Mouse (Mus musculus): ENCODE data around the gene Gm20388. TPM values are rescaled to one million over a fixed set of nuclear protein-coding genes. Genes with fewer than 3 reads are reported as not detected.

Gene Gm20388
- polyA plus RNA-seq, 1 experiment from 2014 or later, result not detected

GRCm38 (mm10) chr8:120860423-120861126 lies 949.9 kb downstream of the Gm20388 start:
- no peak for ATAC-seq (ENCODE audit: low FRiP score)
- 72% methylated on average over 24 of the region's 24 CpGs for WGBS

GRCm38 (mm10) chr8:120863683-120864082 lies 953.0 kb downstream of the Gm20388 start:
- Histone ChIP-seq H3K9me3 (ENCODE audit: control insufficient read depth, low read length) (no peaks in the 10 kb centered on the region), H3K27ac (no peak overlapping the region), H3K4me3 (replicated peaks; ENCODE audit: low read length) (no peak overlapping the region), H3K27me3 (ENCODE audit: control insufficient read depth, insufficient read depth, low read length) (no peaks in the 10 kb centered on the region), H3K4me2 (replicated peaks) (no peak overlapping the region), H3K9ac (no peak overlapping the region), H3K4me1 (replicated peaks; ENCODE audit: control insufficient read depth, insufficient read depth, low read length) (no peaks in the 10 kb centered on the region), H3K36me3 (replicated peaks; ENCODE audit: control insufficient read depth, insufficient read depth) (no peaks in the 10 kb centered on the region)
- no peak for ATAC-seq (ENCODE audit: low FRiP score)
- WGBS, result 82% methylated on average over 4 of the region's 4 CpGs
- no peak for DNase-seq (ENCODE audit: low spot score)

More at GRCm38 (mm10) chr8:120860423-120861126, 949.9 kb downstream of the Gm20388 start:
- no peaks in the 10 kb centered on the region for H3K36me3 ChIP-seq (replicated peaks; ENCODE audit: control insufficient read depth, insufficient read depth)
- no peak overlapping the region for H3K4me3 ChIP-seq (replicated peaks; ENCODE audit: low read length)
- no peaks in the 10 kb centered on the region for H3K9me3 ChIP-seq (ENCODE audit: control insufficient read depth, low read length)
- H3K27me3 ChIP-seq (ENCODE audit: control insufficient read depth, insufficient read depth, low read length), result no peaks in the 10 kb centered on the region
- DNase-seq (ENCODE audit: low spot score), result no peak
- no peak overlapping the region for H3K27ac ChIP-seq
- no peak overlapping the region for H3K4me2 ChIP-seq (replicated peaks)
- no peaks in the 10 kb centered on the region for H3K4me1 ChIP-seq (replicated peaks; ENCODE audit: control insufficient read depth, insufficient read depth, low read length)
- no peak overlapping the region for H3K9ac ChIP-seq

- WGBS, result 72% methylated on average over 6 of the region's 6 CpGs
- Histone ChIP-seq H3K4me2 (replicated peaks) (no peak overlapping the region), H3K27ac (no peak overlapping the region)
These were observed 956.7 kb downstream of the Gm20388 start for GRCm38 (mm10) chr8:120867386-120867785.

GRCm38 (mm10) chr8:120872661-120873060 lies 962.0 kb downstream of the Gm20388 start:
- ATAC-seq (ENCODE audit: low FRiP score) (no peak), DNase-seq (ENCODE audit: low spot score) (no peak)
- Histone ChIP-seq H3K9ac (no peak overlapping the region), H3K4me1 (replicated peaks; ENCODE audit: control insufficient read depth, insufficient read depth, low read length) (no peaks in the 10 kb centered on the region), H3K27ac (no peak overlapping the region), H3K4me2 (replicated peaks) (no peak overlapping the region), H3K9me3 (ENCODE audit: control insufficient read depth, low read length) (no peaks in the 10 kb centered on the region), H3K4me3 (replicated peaks; ENCODE audit: low read length) (no peak overlapping the region), H3K36me3 (replicated peaks; ENCODE audit: control insufficient read depth, insufficient read depth) (no peaks in the 10 kb centered on the region), H3K27me3 (ENCODE audit: control insufficient read depth, insufficient read depth, low read length) (0 out of 2 replicates have a peak, but pooled peaks cover 3% of the 10 kb centered on the region)
- 89% methylated on average over 6 of the region's 6 CpGs for WGBS

More at GRCm38 (mm10) chr8:120867386-120867785, 956.7 kb downstream of the Gm20388 start:
- DNase-seq (ENCODE audit: low spot score) (no peak), ATAC-seq (ENCODE audit: low FRiP score) (no peak)
- Histone ChIP-seq H3K27me3 (ENCODE audit: control insufficient read depth, insufficient read depth, low read length) (no peaks in the 10 kb centered on the region), H3K4me1 (replicated peaks; ENCODE audit: control insufficient read depth, insufficient read depth, low read length) (no peaks in the 10 kb centered on the region), H3K9ac (no peak overlapping the region), H3K9me3 (ENCODE audit: control insufficient read depth, low read length) (no peaks in the 10 kb centered on the region), H3K4me3 (replicated peaks; ENCODE audit: low read length) (no peak overlapping the region), H3K36me3 (replicated peaks; ENCODE audit: control insufficient read depth, insufficient read depth) (no peaks in the 10 kb centered on the region)

GRCm38 (mm10) chr8:120876010-120876918 lies 965.6 kb downstream of the Gm20388 start:
- H3K4me1 ChIP-seq (replicated peaks; ENCODE audit: control insufficient read depth, insufficient read depth, low read length), result no peaks in the 10 kb centered on the region
- H3K27me3 ChIP-seq (ENCODE audit: control insufficient read depth, insufficient read depth, low read length), result peaks cover 29% of the 10 kb centered on the region
- no peak for ATAC-seq (ENCODE audit: low FRiP score)
- H3K36me3 ChIP-seq (replicated peaks; ENCODE audit: control insufficient read depth, insufficient read depth), result no peaks in the 10 kb centered on the region
- H3K9ac ChIP-seq, result no peak overlapping the region
- 86% methylated on average over 24 of the region's 24 CpGs for WGBS
- no peak overlapping the region for H3K27ac ChIP-seq
- H3K9me3 ChIP-seq (ENCODE audit: control insufficient read depth, low read length), result no peaks in the 10 kb centered on the region
- no peak overlapping the region for H3K4me3 ChIP-seq (replicated peaks; ENCODE audit: low read length)
- no peak for DNase-seq (ENCODE audit: low spot score)
- no peak overlapping the region for H3K4me2 ChIP-seq (replicated peaks)

GRCm38 (mm10) chr8:120877005-120877404 lies 966.4 kb downstream of the Gm20388 start:
- Histone ChIP-seq H3K4me1 (replicated peaks; ENCODE audit: control insufficient read depth, insufficient read depth, low read length) (no peaks in the 10 kb centered on the region), H3K27ac (no peak overlapping the region), H3K4me2 (replicated peaks) (no peak overlapping the region), H3K4me3 (replicated peaks; ENCODE audit: low read length) (no peak overlapping the region), H3K27me3 (ENCODE audit: control insufficient read depth, insufficient read depth, low read length) (peaks cover 36% of the 10 kb centered on the region), H3K9me3 (ENCODE audit: control insufficient read depth, low read length) (no peaks in the 10 kb centered on the region), H3K36me3 (replicated peaks; ENCODE audit: control insufficient read depth, insufficient read depth) (no peaks in the 10 kb centered on the region), H3K9ac (no peak overlapping the region)
- ATAC-seq (ENCODE audit: low FRiP score) (no peak), DNase-seq (ENCODE audit: low spot score) (no peak)
- 81% methylated on average over 7 of the region's 7 CpGs for WGBS

- H3K4me1 ChIP-seq (replicated peaks; ENCODE audit: control insufficient read depth, insufficient read depth, low read length), result no peaks in the 10 kb centered on the region
- ATAC-seq (ENCODE audit: low FRiP score) (no peak), DNase-seq (ENCODE audit: low spot score) (no peak)
- H3K27me3 ChIP-seq (ENCODE audit: control insufficient read depth, insufficient read depth, low read length), result peaks cover 63% of the 10 kb centered on the region
- no peak overlapping the region for H3K4me3 ChIP-seq (replicated peaks; ENCODE audit: low read length)
- no peak overlapping the region for H3K27ac ChIP-seq
- H3K9ac ChIP-seq, result no peak overlapping the region
- no peaks in the 10 kb centered on the region for H3K36me3 ChIP-seq (replicated peaks; ENCODE audit: control insufficient read depth, insufficient read depth)
- no peaks in the 10 kb centered on the region for H3K9me3 ChIP-seq (ENCODE audit: control insufficient read depth, low read length)
- 71% methylated on average over 6 of the region's 6 CpGs for WGBS
- H3K4me2 ChIP-seq (replicated peaks), result no peak overlapping the region
These were observed 969.3 kb downstream of the Gm20388 start for GRCm38 (mm10) chr8:120879928-120880327.

- H3K36me3 ChIP-seq (replicated peaks; ENCODE audit: control insufficient read depth, insufficient read depth), result no peaks in the 10 kb centered on the region
- peaks cover 80% of the 10 kb centered on the region for H3K27me3 ChIP-seq (ENCODE audit: control insufficient read depth, insufficient read depth, low read length)
- no peak overlapping the region for H3K9ac ChIP-seq
- no peak overlapping the region for H3K27ac ChIP-seq
- no peak for DNase-seq (ENCODE audit: low spot score)
- H3K4me2 ChIP-seq (replicated peaks), result no peak overlapping the region
- H3K4me1 ChIP-seq (replicated peaks; ENCODE audit: control insufficient read depth, insufficient read depth, low read length), result no peaks in the 10 kb centered on the region
- no peak for ATAC-seq (ENCODE audit: low FRiP score)
- no peak overlapping the region for H3K4me3 ChIP-seq (replicated peaks; ENCODE audit: low read length)
- WGBS, result 67% methylated on average over 10 of the region's 10 CpGs
- H3K9me3 ChIP-seq (ENCODE audit: control insufficient read depth, low read length), result no peaks in the 10 kb centered on the region
These were observed 971.0 kb downstream of the Gm20388 start for GRCm38 (mm10) chr8:120881634-120882033.

GRCm38 (mm10) chr8:120882657-120883056 lies 972.0 kb downstream of the Gm20388 start:
- ATAC-seq (ENCODE audit: low FRiP score) (no peak), DNase-seq (ENCODE audit: low spot score) (no peak)
- Histone ChIP-seq H3K36me3 (replicated peaks; ENCODE audit: control insufficient read depth, insufficient read depth) (no peaks in the 10 kb centered on the region), H3K27me3 (ENCODE audit: control insufficient read depth, insufficient read depth, low read length) (peaks cover 88% of the 10 kb centered on the region), H3K9ac (no peak overlapping the region), H3K4me1 (replicated peaks; ENCODE audit: control insufficient read depth, insufficient read depth, low read length) (no peaks in the 10 kb centered on the region), H3K9me3 (ENCODE audit: control insufficient read depth, low read length) (no peaks in the 10 kb centered on the region), H3K4me2 (replicated peaks) (no peak overlapping the region), H3K4me3 (replicated peaks; ENCODE audit: low read length) (no peak overlapping the region), H3K27ac (no peak overlapping the region)
- WGBS, result 20% methylated on average over 13 of the region's 13 CpGs
